Mouse (Mus musculus) liver, adult 2 months (tissue): ENCODE measurements around the gene Tgfbi. TPM values are rescaled to one million over a fixed set of nuclear protein-coding genes. Genes with fewer than 3 reads are reported as not detected.

Source experiments
- DNase-seq: peaks from one replicate; pipeline ENCODE4 v3.0.0-alpha.2; 2011; ENCODE audit warnings: low read depth, low spot score; ENCODE audit errors: extremely low read depth
- H3K27ac ChIP-seq: fragments of 200-500 bp; replicated peaks from 2 replicates; pipeline ENCODE4 v1.5.1; 2012; ENCODE audit warnings: low read depth, mild to moderate bottlenecking, control low read depth, inconsistent platforms, low read length; ENCODE audit not compliant: insufficient read depth
- H3K27me3 ChIP-seq: fragments of 200-500 bp; 2 replicates; pipeline ENCODE4 v1.6.1; 2012; ENCODE audit warnings: mild to moderate bottlenecking, moderate library complexity, low read length, inconsistent platforms; ENCODE audit not compliant: control insufficient read depth, insufficient read depth
- H3K36me3 ChIP-seq: fragments of 200-500 bp; 2 replicates; pipeline ENCODE4 v1.6.1; 2012; ENCODE audit warnings: low read length, inconsistent platforms; ENCODE audit not compliant: control insufficient read depth, insufficient read depth
- H3K4me1 ChIP-seq: fragments of 200-500 bp; 2 replicates; pipeline ENCODE4 v1.6.1; 2011; ENCODE audit warnings: low read length; ENCODE audit not compliant: control insufficient read depth, insufficient read depth
- H3K4me3 ChIP-seq: fragments of 200-500 bp; 2 replicates; pipeline ENCODE4 v1.5.1; 2011; ENCODE audit warnings: low read depth, mild to moderate bottlenecking, control low read depth, low read length, moderate library complexity; ENCODE audit not compliant: insufficient read depth
- H3K79me2 ChIP-seq: fragments of 200-500 bp; 2 replicates; pipeline ENCODE4 v1.6.1; 2012; ENCODE audit warnings: inconsistent platforms, mild to moderate bottlenecking, low read length, moderate library complexity; ENCODE audit not compliant: control insufficient read depth, insufficient read depth
- H3K9ac ChIP-seq: fragments of 200-500 bp; 2 replicates; pipeline ENCODE4 v1.6.1; 2012; ENCODE audit warnings: low read depth, mild to moderate bottlenecking, control low read depth, inconsistent platforms, low read length
- CTCF ChIP-seq: fragments of 200-500 bp; IDR thresholded peaks from 2 replicates; pipeline ENCODE4 v1.5.1; 2011; ENCODE audit warnings: low read depth, low read length, control low read depth
- POLR2A ChIP-seq: fragments of 200-500 bp; IDR thresholded peaks from 2 replicates; pipeline ENCODE4 v1.6.1; 2011; ENCODE audit warnings: low read length, control low read depth; ENCODE audit not compliant: insufficient read depth; ENCODE audit errors: extremely low read depth
- WGBS: fragments of 180-500 bp; shearing (Covaris S2); methylation state at CpG from one replicate; pipeline ENCODE4 v1.1.7; 2018; 5-methylcytosine and 5-hydroxymethylcytosine counted together
- polyA plus RNA-seq: library from polyadenylated mRNA; depleted of rRNA; stranded (reverse); fragments of >200 nt; gene quantifications from 2 replicates; pipeline ENCODE4 v1.2.3, GENCODE M21; 2012
- total RNA-seq: library from RNA; depleted of rRNA; stranded (reverse); fragments of >200 nt; gene quantifications from 2 replicates; pipeline ENCODE4 v1.2.3, GENCODE M21; 2014

The Tgfbi gene
- total and polyA plus RNA-seq, 2 experiments = 27.2 to 34.3 TPM

GRCm38 (mm10) chr13:56615864-56616263, 6.5 kb downstream of the Tgfbi start:
- TF ChIP-seq POLR2A = no peak
- TF ChIP-seq CTCF = 0 out of 2 replicates have a peak, but pooled peaks have one; percentile 38
- Histone ChIP-seq H3K36me3 (no peaks in the 10 kb centered on the region), H3K27ac (no peak overlapping the region), H3K4me1 (peaks cover 3% of the 10 kb centered on the region; the same call in 1 of the 2 replicates), H3K79me2 (no peaks in the 10 kb centered on the region), H3K27me3 (no peaks in the 10 kb centered on the region), H3K9ac (no peak overlapping the region), H3K4me3 (no peak overlapping the region)
- 38% methylated on average over 9 of the region's 9 CpGs for WGBS
- DNase-seq = peak; percentile 53

- H3K27ac ChIP-seq = no peak overlapping the region
Measured at GRCm38 (mm10) chr13:56616386-56616785, 7.1 kb downstream of the Tgfbi start.

GRCm38 (mm10) chr13:56617197-56617596, 7.9 kb downstream of the Tgfbi start:
- H3K4me3 ChIP-seq = no peak overlapping the region
- DNase-seq = no peak
- H3K79me2 ChIP-seq = no peaks in the 10 kb centered on the region
- 80% methylated on average over 2 of the region's 2 CpGs for WGBS
- H3K4me1 ChIP-seq = peaks cover 3% of the 10 kb centered on the region; the same call in 1 of the 2 replicates
- TF ChIP-seq POLR2A (no peak), CTCF (no peak)
- no peaks in the 10 kb centered on the region for H3K36me3 ChIP-seq
- no peaks in the 10 kb centered on the region for H3K27me3 ChIP-seq
- no peak overlapping the region for H3K27ac ChIP-seq
- H3K9ac ChIP-seq = no peak overlapping the region

More at GRCm38 (mm10) chr13:56616386-56616785, 7.1 kb downstream of the Tgfbi start:
- H3K4me1 ChIP-seq = peaks cover 3% of the 10 kb centered on the region; the same call in 1 of the 2 replicates
- DNase-seq = no peak
- TF ChIP-seq POLR2A (no peak), CTCF (no peak)
- H3K79me2 ChIP-seq = no peaks in the 10 kb centered on the region
- H3K27me3 ChIP-seq = no peaks in the 10 kb centered on the region
- no peaks in the 10 kb centered on the region for H3K36me3 ChIP-seq
- H3K9ac ChIP-seq = no peak overlapping the region
- H3K4me3 ChIP-seq = no peak overlapping the region
- 19% methylated on average over 7 of the region's 7 CpGs for WGBS

- TF ChIP-seq CTCF (no peak), POLR2A (no peak)
- DNase-seq = no peak
- Histone ChIP-seq H3K4me1 (peaks cover 2% of the 10 kb centered on the region), H3K9ac (no peak overlapping the region), H3K79me2 (no peaks in the 10 kb centered on the region), H3K27ac (no peak overlapping the region), H3K27me3 (no peaks in the 10 kb centered on the region), H3K36me3 (no peaks in the 10 kb centered on the region), H3K4me3 (no peak overlapping the region)
- 78% methylated on average over 8 of the region's 8 CpGs for WGBS
Measured at GRCm38 (mm10) chr13:56622201-56622757, 13.0 kb downstream of the Tgfbi start.

GRCm38 (mm10) chr13:56626524-56626923, 17.2 kb downstream of the Tgfbi start:
- H3K36me3 ChIP-seq = no peaks in the 10 kb centered on the region
- peak; percentile 74 for DNase-seq
- no peaks in the 10 kb centered on the region for H3K27me3 ChIP-seq
- no peak overlapping the region for H3K27ac ChIP-seq
- no peak overlapping the region for H3K4me3 ChIP-seq
- H3K79me2 ChIP-seq = no peaks in the 10 kb centered on the region
- no peak for TF ChIP-seq POLR2A
- no peak for TF ChIP-seq CTCF
- WGBS = 6% methylated on average over 6 of the region's 6 CpGs
- no peak overlapping the region for H3K9ac ChIP-seq
- H3K4me1 ChIP-seq = peaks cover 18% of the 10 kb centered on the region

- Histone ChIP-seq H3K27me3 (no peaks in the 10 kb centered on the region), H3K4me1 (peaks cover 18% of the 10 kb centered on the region), H3K36me3 (no peaks in the 10 kb centered on the region), H3K27ac (peak overlapping the region; percentile 42), H3K4me3 (no peak overlapping the region), H3K79me2 (no peaks in the 10 kb centered on the region), H3K9ac (no peak overlapping the region)
- no peak for TF ChIP-seq CTCF
- TF ChIP-seq POLR2A = no peak
- DNase-seq = peak; percentile 86
- WGBS = 24% methylated on average over 4 of the region's 4 CpGs
Measured at GRCm38 (mm10) chr13:56630081-56630480, 20.8 kb downstream of the Tgfbi start.
